Mouse (Mus musculus) gastrocnemius, postnatal 10 days (tissue): ENCODE results near the gene Epor. TPM values are rescaled to one million over a fixed set of nuclear protein-coding genes. Genes with fewer than 3 reads are reported as not detected.

ENCODE experiments used
- total RNA-seq, 2 experiments: library from RNA; stranded (reverse); gene quantifications; 2 replicates each; pipeline ENCODE4 v1.2.3; 2021

Gene Epor
- total RNA-seq, 2 experiments from 2014 or later, result 3.8 to 5.5 TPM

Other genes starting within 250 kb of the Epor start
- 10 to 100 TPM; 11.4 to 11.8 TPM for gene Ldlr, start 240.0 kb downstream of the Epor start, total RNA-seq
- gene Spc24, start 203.2 kb downstream of the Epor start, total RNA-seq, result 1 to 10 TPM; 6.1 to 7.3 TPM
- 10 to 100 TPM; 27.4 to 31.6 TPM for gene Kank2, start 164.8 kb downstream of the Epor start, total RNA-seq
- under 1 TPM in 1 of 2 experiments, not detected in 1; 0.43 TPM for gene Angptl8, start 128.0 kb downstream of the Epor start, total RNA-seq
- 10 to 100 TPM; 26.9 to 32.9 TPM for gene Dock6, start 110.9 kb downstream of the Epor start, total RNA-seq
- 1 to 10 TPM; 5.4 to 6.2 TPM for gene Rab3d, start 45.3 kb downstream of the Epor start, total RNA-seq
- gene Ccdc159, start 36.0 kb downstream of the Epor start, total RNA-seq, result under 1 TPM; 0.45 to 0.97 TPM
- gene Tmem205, start 36.0 kb downstream of the Epor start, total RNA-seq, result 10 to 100 TPM; 13.0 to 16.9 TPM
- gene Plppr2, start 26.5 kb downstream of the Epor start, total RNA-seq, result 1 to 10 TPM; 2.3 to 3.3 TPM
- gene Swsap1, start 7.8 kb downstream of the Epor start, total RNA-seq, result 1 to 10 TPM; 3.1 to 3.6 TPM
- gene Rgl3, start 25.9 kb upstream of the Epor start, total RNA-seq, result under 1 TPM; 0.47 to 0.75 TPM
- gene Ccdc151, start 39.1 kb upstream of the Epor start, total RNA-seq, result not detected
- gene Prkcsh, start 39.3 kb upstream of the Epor start, total RNA-seq, result 10 to 100 TPM; 35.4 to 41.7 TPM
- under 1 TPM; 0.28 to 0.41 TPM for gene Elavl3, start 88.5 kb upstream of the Epor start, total RNA-seq
- gene Gm49318, start 107.8 kb upstream of the Epor start, total RNA-seq, result not detected
- gene Zfp653, start 107.9 kb upstream of the Epor start, total RNA-seq, result 1 to 10 TPM; 3.1 to 4.6 TPM
- 10 to 100 TPM; 51.8 to 58.5 TPM for gene Ecsit, start 121.9 kb upstream of the Epor start, total RNA-seq
- gene Cnn1, start 135.7 kb upstream of the Epor start, total RNA-seq, result 1 to 10 TPM; 4.4 to 5.5 TPM
- 10 to 100 TPM; 33.4 to 39.7 TPM for gene Elof1, start 153.7 kb upstream of the Epor start, total RNA-seq
- 100 to 1,000 TPM in 1 of 2 experiments, 1 to 10 TPM in 1; 1.4 to 124 TPM for gene Acp5, start 172.2 kb upstream of the Epor start, total RNA-seq
- 10 to 100 TPM; 34.4 to 34.7 TPM for gene Pigyl, start 193.3 kb upstream of the Epor start, total RNA-seq
- under 1 TPM in 1 of 2 experiments, not detected in 1; 0.29 TPM for gene Zfp872, start 224.6 kb upstream of the Epor start, total RNA-seq